Mouse (Mus musculus): ENCODE data around the gene Spata1.

Spata1 gene

DNA sequence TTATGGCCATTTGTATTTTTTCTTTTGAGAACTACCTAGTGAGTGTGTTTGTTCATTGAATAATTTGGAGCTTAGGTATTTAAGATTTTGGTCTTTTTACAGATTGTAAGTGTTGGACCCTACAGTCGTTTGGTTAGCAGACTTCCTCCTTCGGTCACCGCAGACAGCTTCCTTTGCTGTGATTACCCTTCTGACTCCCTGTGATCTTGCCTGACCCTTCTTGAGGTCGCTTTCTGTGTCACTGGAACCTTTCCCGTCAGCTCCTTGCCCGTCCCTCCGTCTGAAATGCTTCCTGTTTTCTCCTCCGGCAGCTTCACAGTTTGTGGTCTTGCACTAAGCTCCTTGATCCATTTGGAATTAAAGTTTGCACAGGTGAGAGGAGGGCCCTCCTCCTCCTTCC lies 77.8 kb downstream of the Spata1 start:
- in situ Hi-C loops (cut with MboI, MseI) = no loop called here

DNA sequence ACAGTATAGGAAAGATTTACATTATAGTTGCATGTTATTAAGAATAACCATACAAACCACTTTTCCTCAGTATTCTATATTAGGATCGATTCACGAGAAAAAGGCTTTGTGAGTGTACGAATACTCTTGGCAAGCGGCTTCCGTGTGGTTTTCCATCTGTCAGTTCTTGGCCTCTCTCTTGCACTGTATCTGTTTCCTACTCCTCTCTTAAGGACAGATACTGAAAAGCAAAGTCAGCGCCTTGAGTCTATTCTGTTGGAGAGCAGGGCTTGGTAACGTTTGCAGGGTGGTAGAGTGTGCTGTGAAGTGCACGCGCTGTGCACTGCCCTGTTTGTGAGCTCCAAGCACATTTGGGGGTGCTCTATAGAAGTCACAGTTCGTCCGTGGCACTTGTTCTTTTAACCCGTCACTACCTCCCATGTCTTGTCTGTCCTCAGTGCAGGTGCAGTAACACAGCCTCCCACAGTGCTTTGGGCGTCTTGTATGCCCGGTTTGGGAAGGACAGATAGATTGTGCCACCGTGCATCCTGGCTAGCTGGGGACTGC lies 79.5 kb downstream of the Spata1 start:
- in situ Hi-C loops (cut with MboI, MseI) = no loop called here

- in situ Hi-C loops (cut with MboI, MseI) = no loop called here
Observed at GRCm38 (mm10) chr3:146419534-146419933, 80.0 kb downstream of the Spata1 start.

DNA sequence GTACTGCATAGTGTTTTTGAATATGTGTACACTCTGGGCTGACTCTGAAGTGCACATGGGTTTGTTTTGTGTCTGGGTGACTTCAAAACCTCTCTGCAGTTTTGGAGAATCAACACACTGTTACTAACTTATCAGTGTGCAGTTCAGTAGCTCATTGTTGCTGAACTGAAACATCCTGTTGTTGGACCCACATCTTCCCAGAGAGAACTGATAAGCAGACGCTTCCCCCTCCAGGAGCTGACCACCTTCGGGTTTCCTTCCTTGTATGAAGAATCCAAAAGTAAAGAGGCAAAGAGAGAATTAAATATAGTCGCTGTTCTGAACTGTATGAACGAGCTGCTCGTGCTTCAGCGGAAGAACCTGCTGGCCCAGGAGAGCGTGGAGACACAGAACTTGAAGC lies 80.7 kb downstream of the Spata1 start:
- in situ Hi-C loops (cut with MboI, MseI) = no loop called here

GRCm38 (mm10) chr3:146417873-146418272 lies 81.7 kb downstream of the Spata1 start:
- in situ Hi-C loops (cut with MboI, MseI) = no loop called here

GRCm38 (mm10) chr3:146414555-146414954 lies 85.0 kb downstream of the Spata1 start:
- in situ Hi-C loops (cut with MboI, MseI) = no loop called here

DNA sequence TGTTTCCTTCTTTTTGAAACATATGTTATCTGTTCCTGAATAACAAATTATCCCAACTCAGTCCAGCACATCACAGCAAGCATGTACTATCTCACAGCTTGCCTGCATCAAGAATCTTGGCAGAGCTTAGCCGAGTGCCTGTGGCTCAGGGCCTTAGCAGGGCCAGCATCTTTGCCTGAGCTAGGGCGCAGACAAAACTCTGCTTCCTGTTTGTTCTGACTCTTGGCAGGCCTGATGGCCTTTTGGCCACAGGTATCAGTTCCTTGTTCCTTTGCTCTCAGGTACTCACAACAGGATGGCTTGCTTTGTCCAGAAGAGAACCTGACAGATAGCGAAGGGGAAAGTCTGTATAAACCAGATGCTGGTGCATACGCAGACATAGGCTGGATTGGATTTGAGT lies 85.6 kb downstream of the Spata1 start:
- in situ Hi-C loops (cut with MboI, MseI) = no loop called here

GRCm38 (mm10) chr3:146413016-146413415 lies 86.5 kb downstream of the Spata1 start:
- in situ Hi-C loops (cut with MboI, MseI) = no loop called here

DNA sequence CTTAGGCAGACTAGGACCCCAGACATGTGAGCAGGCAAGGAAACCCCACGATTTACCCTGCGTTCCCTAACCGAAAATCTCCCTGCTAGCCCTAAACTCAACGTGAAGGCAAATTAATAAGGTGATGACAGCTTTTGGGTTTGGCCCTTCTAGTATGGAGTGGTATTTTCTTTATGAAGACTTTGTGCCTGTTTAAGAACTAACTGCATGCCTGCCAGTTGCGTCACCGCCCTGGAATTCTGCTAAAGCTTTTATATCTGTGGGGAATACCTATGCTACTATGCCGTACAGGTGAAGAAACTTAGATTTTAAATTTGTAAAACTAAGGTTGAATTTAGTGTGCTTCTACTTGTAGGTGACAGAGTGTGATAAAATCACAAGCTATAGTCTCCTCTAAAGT lies 87.1 kb downstream of the Spata1 start:
- in situ Hi-C loops (cut with MboI, MseI) = no loop called here

DNA sequence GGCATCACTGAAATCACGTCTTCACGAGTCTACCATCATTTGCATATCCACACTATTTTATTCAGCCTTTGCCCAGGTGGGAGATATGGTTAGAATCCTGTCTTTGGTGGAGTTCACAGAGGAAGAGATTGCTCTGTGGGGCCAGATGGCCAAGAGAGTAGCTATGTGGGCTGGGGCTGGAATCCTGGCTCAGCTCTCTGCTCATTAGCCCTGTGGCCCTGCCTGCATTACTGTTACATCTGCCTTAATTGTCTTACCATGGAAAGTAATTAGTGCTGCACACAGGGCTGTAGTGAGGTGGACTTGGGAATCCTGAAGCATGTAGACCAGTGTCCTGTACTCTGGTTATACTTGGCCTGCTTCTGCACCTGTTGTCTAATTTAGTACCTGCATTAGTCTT lies 87.5 kb downstream of the Spata1 start:
- in situ Hi-C loops (cut with MboI, MseI) = no loop called here

DNA sequence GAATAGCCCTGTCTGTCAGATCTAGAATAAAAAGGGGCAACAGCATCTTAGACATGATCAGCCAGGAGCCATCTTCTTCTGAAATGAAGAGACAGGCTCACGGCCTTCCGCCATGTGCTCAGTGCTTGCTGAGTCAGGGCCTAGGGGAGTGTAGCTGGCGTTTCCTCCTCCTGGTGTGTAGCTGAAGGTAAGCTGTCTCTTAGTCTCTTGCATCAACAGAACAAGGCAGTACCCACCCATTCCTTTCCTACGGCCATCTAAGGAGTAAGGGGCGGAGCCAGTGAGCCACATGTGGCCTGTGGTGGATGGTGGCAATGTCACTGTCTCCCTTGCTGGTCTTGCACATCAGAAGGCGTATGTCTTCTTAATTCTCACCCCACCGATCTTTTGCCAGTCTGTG lies 89.4 kb downstream of the Spata1 start:
- in situ Hi-C loops (cut with MboI, MseI) = no loop called here
